In genomic region chr3:94702163-94702810, GRCm38 (mm10) we compare ENCODE assay signal across 27 mouse cellular contexts. TPM values are rescaled to one million over a fixed set of nuclear protein-coding genes. Genes with fewer than 3 reads are reported as not detected.
DNase-seq lines count a peak whose midpoint lies in the region; ATAC-seq and TF ChIP-seq lines count a peak whose summit lies in the region.
"Not testable (repeated sequence)": the region's sequence is repeated elsewhere in the genome, so short reads cannot be mapped to it uniquely, and the experiment has no call there.
"Had no signal": no experiment of that assay in that cellular context is flagged by ENCODE, and none has a peak within 500 bp of the region (broad histone marks: within the 10 kb centered on the region; RNA-seq: fewer than 3 reads in every experiment).

No protein-coding gene starts in this region.

- not testable (repeated sequence) for TF ChIP-seq POLR2A in MEL (IDR thresholded peaks at IDR 0.05; ENCODE audit: control insufficient read depth in 1 of 2, insufficient read depth in 1 of 2, low read depth in 1 of 2, low read length in 2 of 2, poor library complexity in 1 of 2)

- not testable (repeated sequence) for H3K27me3 ChIP-seq in MEL (ENCODE audit: control insufficient read depth in 1 of 2, insufficient read depth in 2 of 2, low read length in 2 of 2); intestine, embryonic 16.5 days (replicated peaks; ENCODE audit: control insufficient read depth, insufficient read depth, low read length); liver, embryonic 14.5 days (ENCODE audit: control insufficient read depth, insufficient read depth, low read length); lung, embryonic 16.5 days (ENCODE audit: control insufficient read depth, insufficient read depth, low read depth, low read length); stomach, embryonic 15.5 days (replicated peaks)

- not testable (repeated sequence) for H3K9ac ChIP-seq in MEL (ENCODE audit: control insufficient read depth, low read depth, low read length, poor library complexity, severe bottlenecking); intestine, embryonic 16.5 days (ENCODE audit: low read depth, low read length); lung, embryonic 16.5 days (ENCODE audit: low read length); stomach, embryonic 15.5 days
- H3K9ac ChIP-seq in liver, embryonic 14.5 days (replicated peaks) = peak overlapping the region; percentile 57

- peak; percentile 66 for ATAC-seq in intestine, embryonic 16.5 days
- peak; percentile 97 for ATAC-seq in liver, embryonic 14.5 days (ENCODE audit: insufficient read depth)
- ATAC-seq in lung, embryonic 16.5 days (ENCODE audit: low read depth) = 0 out of 2 replicates have a peak, but pooled peaks have one; percentile 17
- peak; percentile 93 for ATAC-seq in megakaryocyte-erythroid progenitor cell, adult 5-6 weeks (replicated peaks; ENCODE audit: low FRiP score, low TSS enrichment, poor library complexity, severe bottlenecking)
- peak; percentile 88; the same call in 1 of the 2 replicates for ATAC-seq in stomach, embryonic 15.5 days (ENCODE audit: insufficient read depth, low FRiP score, low read depth)

- TF ChIP-seq RAD21 in MEL (IDR thresholded peaks at IDR 0.05; ENCODE audit: low read depth, low read length) = not testable (repeated sequence)

- H3K27ac ChIP-seq in MEL (ENCODE audit: control insufficient read depth, low read depth, low read length); intestine, embryonic 16.5 days (ENCODE audit: low read length); lung, embryonic 16.5 days (ENCODE audit: low read length); stomach, embryonic 15.5 days: not testable (repeated sequence)
- peak overlapping the region; percentile 95 for H3K27ac ChIP-seq in liver, embryonic 14.5 days

- peak; percentile 6 to 40; a peak in 1 of 4 replicates for TF ChIP-seq EP300 in MEL (IDR thresholded peaks at IDR 0.05; ENCODE audit: low read depth in 1 of 2, low read length in 2 of 2)
- peak; percentile 87 for TF ChIP-seq EP300 in liver, embryonic 14.5 days (IDR thresholded peaks at IDR 0.05; ENCODE audit: low read depth)

- TF ChIP-seq CTCF in MEL (IDR thresholded peaks at IDR 0.05 in 2 of 3, conservative IDR thresholded peaks at IDR 0.05 in 1 of 3; ENCODE audit: control insufficient read depth in 1 of 3, insufficient read depth in 1 of 3, low read depth in 2 of 3, low read length in 3 of 3, poor library complexity in 1 of 3, severe bottlenecking in 1 of 3); liver, embryonic 14.5 days (IDR thresholded peaks at IDR 0.05; ENCODE audit: low read depth): not testable (repeated sequence)

- peak; percentile 70 for DNase-seq in MEL (ENCODE audit: low read depth, low spot score)
- peak; percentile 56 for DNase-seq in c-Kit-positive CD71-positive TER-119-negative erythroid progenitor cells, embryonic 14.5 days (ENCODE audit: low read depth)
- peak; percentile 79 for DNase-seq in heart, adult 11 months
- peak; percentile 78 to 80 (median 79) for DNase-seq in liver, embryonic 14.5 days (ENCODE audit: low read depth in 3 of 3, low spot score in 3 of 3)

- H3K79me2 ChIP-seq in MEL (ENCODE audit: control insufficient read depth, insufficient read depth, low read length, poor library complexity) = not testable (repeated sequence)

- not testable (repeated sequence) for H3K36me3 ChIP-seq in MEL (ENCODE audit: control insufficient read depth in 1 of 2, insufficient read depth in 2 of 2, low read length in 2 of 2); intestine, embryonic 16.5 days (ENCODE audit: control insufficient read depth, insufficient read depth, low read length); liver, embryonic 14.5 days (replicated peaks; ENCODE audit: control insufficient read depth, insufficient read depth, low read depth); lung, embryonic 16.5 days (ENCODE audit: control insufficient read depth, insufficient read depth, low read length); stomach, embryonic 15.5 days

- not testable (repeated sequence) for H3K4me2 ChIP-seq in intestine, embryonic 16.5 days (ENCODE audit: low read depth, low read length); lung, embryonic 16.5 days (ENCODE audit: low read depth, low read length); stomach, embryonic 15.5 days
- peak overlapping the region; percentile 66 for H3K4me2 ChIP-seq in liver, embryonic 14.5 days (ENCODE audit: low read depth)

- peaks cover 3 to 14% of the 10 kb centered on the region in 2 experiments for H3K4me1 ChIP-seq in MEL (ENCODE audit: control insufficient read depth in 1 of 2, insufficient read depth in 2 of 2, low read length in 2 of 2)
- H3K4me1 ChIP-seq in intestine, embryonic 16.5 days (ENCODE audit: control insufficient read depth, insufficient read depth, low read length); lung, embryonic 16.5 days (replicated peaks; ENCODE audit: control insufficient read depth, insufficient read depth, low read length); stomach, embryonic 15.5 days: not testable (repeated sequence)
- H3K4me1 ChIP-seq in liver, embryonic 14.5 days (replicated peaks; ENCODE audit: control insufficient read depth in 2 of 2, insufficient read depth in 2 of 2, low read length in 1 of 2) = peaks cover 8 to 19% of the 10 kb centered on the region in 2 experiments

- not testable (repeated sequence) for H3K9me3 ChIP-seq in MEL (replicated peaks; ENCODE audit: insufficient read depth, low read length); intestine, embryonic 16.5 days (ENCODE audit: control insufficient read depth, low read length); liver, embryonic 14.5 days (ENCODE audit: control insufficient read depth, low read length); lung, embryonic 16.5 days (ENCODE audit: control insufficient read depth, low read length); stomach, embryonic 15.5 days

- 75% methylated on average over 6 of the region's 7 CpGs for WGBS in intestine, embryonic 16.5 days
- WGBS in liver, embryonic 14.5 days (ENCODE audit: insufficient replicate concordance) = 11% methylated on average over 5 of the region's 7 CpGs
- WGBS in lung, embryonic 16.5 days = 65% methylated on average over 6 of the region's 7 CpGs
- 79% methylated on average over 7 of the region's 7 CpGs for WGBS in stomach, embryonic 15.5 days

- not testable (repeated sequence) for H3K4me3 ChIP-seq in MEL (ENCODE audit: control insufficient read depth in 1 of 2, insufficient read depth in 1 of 2, low read depth in 2 of 2, low read length in 2 of 2); intestine, embryonic 16.5 days (ENCODE audit: low read length); lung, embryonic 16.5 days (ENCODE audit: low read length); stomach, embryonic 15.5 days (replicated peaks)
- H3K4me3 ChIP-seq in liver, embryonic 14.5 days (ENCODE audit: insufficient read depth in 1 of 2, low read depth in 2 of 2, low read length in 2 of 2) = 0 out of 4 replicates have a peak overlapping the region, but pooled peaks of 1 of the 2 experiments have one; percentile 14

RNA-seq across cellular contexts. Expression of gene Selenbp2, which starts 8.9 kb away (rescaled TPM):
- total RNA-seq in MEL (2012; rRNA removed) = 35.7 and 60.7 TPM in 2 replicates
- polyA plus RNA-seq in MEL (2012; ENCODE audit: insufficient read depth in 1 of 2, insufficient read length in 2 of 2, low read depth in 1 of 2, low replicate concordance in 2 of 2, missing spikeins in 1 of 2) = 10 to 100 TPM in 1 of 2 experiments, not detected in 1; 67.0 TPM
- 7.0 and 7.1 TPM in 2 replicates for polyA plus RNA-seq in intestine, embryonic 16.5 days (2015; fragmentation: Nextera tagmentation; extraction: Ambion mirVana)
- 19.6 and 20.7 TPM in 2 replicates for polyA plus RNA-seq in liver, embryonic 14.5 days (2012; rRNA removed)
- 21.2 and 24.3 TPM in 2 replicates for polyA plus RNA-seq in liver, embryonic 14.5 days (2014; fragmentation: Nextera tagmentation; extraction: Ambion mirVana)
- polyA plus RNA-seq in lung, embryonic 16.5 days (2015; fragmentation: Nextera tagmentation; extraction: Ambion mirVana) = 8.9 and 13.3 TPM in 2 replicates
- total RNA-seq in megakaryocyte-erythroid progenitor cell, adult 5-6 weeks (2014; fragmentation: Nextera tagmentation) = 0.74 and 7.0 TPM in 2 replicates
- 1.1 TPM in 1 of 2 replicates, not detected in the other for total RNA-seq in megakaryocyte-erythroid progenitor cell, adult 5-6 weeks (2017)
- polyA plus RNA-seq in stomach, embryonic 15.5 days (2015; fragmentation: Nextera tagmentation; extraction: Ambion mirVana) = 6.2 and 6.3 TPM in 2 replicates
- polyA plus RNA-seq: activated CD4-positive, CD25-positive, alpha-beta regulatory T cell, adult 4 months; forebrain, embryonic 11.5 days; hindbrain, embryonic 14.5 days; inflammation-experienced regulatory T-cells, adult 6 months; midbrain, embryonic 11.5 days had no signal

RNA-seq across cellular contexts. Expression of gene Tuft1, which starts 43.6 kb away (rescaled TPM):
- 4.8 and 6.6 TPM in 2 replicates for total RNA-seq in MEL (2012; rRNA removed)
- 10 to 100 TPM in 1 of 2 experiments, not detected in 1; 13.5 TPM for polyA plus RNA-seq in MEL (2012; ENCODE audit: insufficient read depth in 1 of 2, insufficient read length in 2 of 2, low read depth in 1 of 2, low replicate concordance in 2 of 2, missing spikeins in 1 of 2)
- 11.6 and 12.5 TPM in 2 replicates for polyA plus RNA-seq in intestine, embryonic 16.5 days (2015; fragmentation: Nextera tagmentation; extraction: Ambion mirVana)
- polyA plus RNA-seq in liver, embryonic 14.5 days (2012; rRNA removed) = 5.7 and 6.2 TPM in 2 replicates
- polyA plus RNA-seq in liver, embryonic 14.5 days (2014; fragmentation: Nextera tagmentation; extraction: Ambion mirVana) = 7.4 and 7.8 TPM in 2 replicates
- 10.9 and 11.9 TPM in 2 replicates for polyA plus RNA-seq in lung, embryonic 16.5 days (2015; fragmentation: Nextera tagmentation; extraction: Ambion mirVana)
- 6.6 and 6.7 TPM in 2 replicates for total RNA-seq in megakaryocyte-erythroid progenitor cell, adult 5-6 weeks (2014; fragmentation: Nextera tagmentation)
- 7.4 and 10.4 TPM in 2 replicates for total RNA-seq in megakaryocyte-erythroid progenitor cell, adult 5-6 weeks (2017)
- polyA plus RNA-seq in stomach, embryonic 15.5 days (2015; fragmentation: Nextera tagmentation; extraction: Ambion mirVana) = 12.8 and 13.7 TPM in 2 replicates

RNA-seq across cellular contexts. Expression of gene Gm10972, which starts 59.4 kb away (rescaled TPM):
- not detected in 2 replicates for total RNA-seq in MEL (2012; rRNA removed)
- polyA plus RNA-seq in MEL (2012; ENCODE audit: insufficient read depth in 1 of 2, insufficient read length in 2 of 2, low read depth in 1 of 2, low replicate concordance in 2 of 2, missing spikeins in 1 of 2) = not detected
- polyA plus RNA-seq in intestine, embryonic 16.5 days (2015; fragmentation: Nextera tagmentation; extraction: Ambion mirVana) = not detected in 2 replicates
- not detected in 2 replicates for polyA plus RNA-seq in liver, embryonic 14.5 days (2012; rRNA removed)
- not detected in 2 replicates for polyA plus RNA-seq in liver, embryonic 14.5 days (2014; fragmentation: Nextera tagmentation; extraction: Ambion mirVana)
- not detected in 2 replicates for polyA plus RNA-seq in lung, embryonic 16.5 days (2015; fragmentation: Nextera tagmentation; extraction: Ambion mirVana)
- not detected in 2 replicates for total RNA-seq in megakaryocyte-erythroid progenitor cell, adult 5-6 weeks (2014; fragmentation: Nextera tagmentation)
- total RNA-seq in megakaryocyte-erythroid progenitor cell, adult 5-6 weeks (2017) = not detected in 2 replicates
- polyA plus RNA-seq in stomach, embryonic 15.5 days (2015; fragmentation: Nextera tagmentation; extraction: Ambion mirVana) = not detected in 2 replicates
- total RNA-seq: adrenal gland, adult 8-10 months; forebrain, postnatal 0 days; gastrocnemius, postnatal 14 days; heart, adult 18-20 months; heart, postnatal 36 days; layer of hippocampus, adult 18-20 months; layer of hippocampus, postnatal 14 days; left cerebral cortex, adult 8-10 months; left cerebral cortex, postnatal 4 days; midbrain, postnatal 0 days had no signal
- polyA plus RNA-seq: activated CD4-positive, CD25-positive, alpha-beta regulatory T cell, adult 4 months; embryonic facial prominence, embryonic 15.5 days; forebrain, embryonic 11.5 days; forebrain, postnatal 0 days; heart, embryonic 15.5 days; hindbrain, embryonic 14.5 days; inflammation-experienced regulatory T-cells, adult 6 months; limb, embryonic 15.5 days; midbrain, embryonic 11.5 days; midbrain, postnatal 0 days; neural tube, embryonic 14.5 days had no signal

Comparison
In these comparisons a context has a peak if more than half of its experiments do, and no peak if none do; other contexts are left out.
1. ATAC-seq: peak in every context shown above with its lines; median percentile 97 in liver, embryonic 14.5 days; 93 in megakaryocyte-erythroid progenitor cell, adult 5-6 weeks; 88 in stomach, embryonic 15.5 days; 66 in intestine, embryonic 16.5 days; 17 in lung, embryonic 16.5 days.